Mouse (Mus musculus): Measurements from ENCODE around the gene Zmym3. TPM values are rescaled to one million over a fixed set of nuclear protein-coding genes. Genes with fewer than 3 reads are reported as not detected.

The Zmym3 gene
- polyA plus RNA-seq (2012; ENCODE audit: insufficient read depth, insufficient read length, missing spikeins): 34.3 and 41.8 TPM in 2 replicates

DNA sequence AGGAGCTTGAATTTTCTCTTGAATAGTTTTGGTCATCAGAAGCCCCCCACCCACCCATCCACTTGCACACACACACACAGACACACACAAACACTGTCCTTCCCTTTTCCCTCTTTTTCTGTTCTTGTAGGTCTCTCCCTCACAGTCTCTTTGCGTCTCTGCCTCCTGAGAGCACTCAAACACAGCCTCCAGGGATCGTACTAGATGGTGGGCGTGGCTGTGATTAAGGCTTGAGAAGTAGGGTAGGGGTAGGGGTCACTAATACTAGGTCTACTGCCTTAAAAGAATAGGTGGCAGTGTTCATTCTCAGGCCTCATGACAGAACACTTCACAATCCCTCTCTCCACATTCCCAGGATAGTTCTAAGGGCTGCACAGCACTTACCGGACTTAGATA lies at the start of gene Zmym3:
Zmym3 (minus strand) TSS at position 150 of the 396 bp plus-strand sequence.
- H3K27ac ChIP-seq (ENCODE audit: insufficient read depth, low read depth, low read length): no peak within 1 kb of the TSS
- peak within 1 kb of the TSS; percentile 91 for H3K4me3 ChIP-seq (ENCODE audit: insufficient read depth, low read length)
- peaks cover 16% of the 10 kb centered on the region for H3K4me1 ChIP-seq (ENCODE audit: control insufficient read depth, insufficient read depth, low read length)
- TF ChIP-seq POLR2A (IDR thresholded peaks at IDR 0.05; ENCODE audit: borderline replicate concordance, low read depth, low read length) (no peak), CTCF (IDR thresholded peaks at IDR 0.05; ENCODE audit: low read depth, low read length) (no peak)

DNA sequence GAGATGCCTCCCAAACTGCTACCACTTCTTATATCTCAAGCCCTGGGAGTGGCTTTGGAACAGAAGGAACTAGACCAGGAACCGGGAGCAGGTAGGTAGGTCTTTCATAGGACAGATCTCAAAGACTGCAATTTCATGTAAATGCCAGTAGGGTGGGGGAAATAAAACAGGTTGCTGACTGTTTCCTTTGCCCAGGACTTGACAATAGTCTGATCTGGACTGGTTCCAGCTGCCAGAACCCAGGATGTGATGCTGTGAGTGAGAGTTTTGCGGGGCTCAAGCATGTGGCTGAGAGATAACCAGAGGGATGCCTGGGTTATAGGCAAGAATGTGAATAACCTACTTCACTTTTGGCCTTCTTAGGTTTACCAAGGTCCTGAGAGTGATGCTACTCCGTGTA lies 30.9 kb upstream of the Zmym3 start:
- H3K4me1 ChIP-seq (ENCODE audit: control insufficient read depth, insufficient read depth, low read length): peaks cover 15% of the 10 kb centered on the region
- TF ChIP-seq CTCF (IDR thresholded peaks at IDR 0.05; ENCODE audit: low read depth, low read length) (no peak), POLR2A (IDR thresholded peaks at IDR 0.05; ENCODE audit: borderline replicate concordance, low read depth, low read length) (no peak)
- H3K27ac ChIP-seq (ENCODE audit: insufficient read depth, low read depth, low read length): 0 out of 2 replicates have a peak overlapping the region, but pooled peaks have one; percentile 4
- H3K4me3 ChIP-seq (ENCODE audit: insufficient read depth, low read length): no peak overlapping the region

DNA sequence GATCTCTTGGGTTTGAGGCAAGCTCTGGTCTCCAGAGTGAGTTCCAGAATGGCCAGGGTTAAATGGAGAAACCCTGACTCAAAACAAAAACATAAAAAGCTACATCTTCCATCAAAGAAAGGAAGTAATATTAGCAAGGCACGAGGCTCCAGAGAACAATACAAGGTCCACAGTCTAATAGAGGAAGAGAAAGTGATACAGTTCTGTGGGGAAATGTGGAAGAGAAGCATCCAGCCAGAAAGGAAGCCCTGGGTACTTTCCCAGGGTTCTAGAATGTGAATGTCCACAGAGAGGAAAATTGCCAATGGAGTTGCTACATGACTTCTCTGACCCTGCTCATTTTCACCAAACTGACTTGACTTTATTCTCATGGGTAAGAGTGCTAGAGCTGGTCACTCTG lies 30.5 kb upstream of the Zmym3 start:
- Histone ChIP-seq H3K4me3 (ENCODE audit: insufficient read depth, low read length) (no peak overlapping the region), H3K27ac (ENCODE audit: insufficient read depth, low read depth, low read length) (peak overlapping the region; percentile 49; the same call in 1 of the 2 replicates), H3K4me1 (ENCODE audit: control insufficient read depth, insufficient read depth, low read length) (peaks cover 15% of the 10 kb centered on the region)
- TF ChIP-seq CTCF (IDR thresholded peaks at IDR 0.05; ENCODE audit: low read depth, low read length) (no peak), POLR2A (IDR thresholded peaks at IDR 0.05; ENCODE audit: borderline replicate concordance, low read depth, low read length) (no peak)

DNA sequence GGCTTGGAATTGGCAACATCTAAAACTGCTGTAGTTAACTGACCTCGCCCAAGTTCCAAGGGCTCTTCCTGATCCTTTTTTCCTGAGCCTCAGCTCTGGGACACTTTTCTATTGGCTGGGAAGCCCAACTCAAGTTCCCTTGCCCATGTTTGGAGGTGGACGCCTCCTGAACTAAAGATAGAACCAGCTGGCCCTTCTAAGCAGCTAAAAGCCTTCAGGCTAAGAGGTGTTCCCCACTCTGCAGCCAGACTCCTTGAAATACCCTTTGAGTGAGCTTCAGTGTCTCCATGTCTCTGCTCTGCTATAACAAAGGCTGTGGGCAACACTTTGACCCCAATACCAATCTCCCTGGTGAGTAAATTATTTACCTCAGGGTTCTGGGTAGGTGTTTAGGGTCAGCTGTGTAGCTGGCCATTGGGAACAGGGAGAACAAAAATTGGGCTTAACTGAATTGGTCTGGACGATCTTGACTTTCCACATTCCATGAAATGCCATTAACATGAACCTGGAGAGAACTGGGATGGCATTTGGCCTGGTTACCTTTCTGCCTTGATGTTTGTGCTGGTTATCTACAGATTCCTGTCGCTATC lies 28.3 kb upstream of the Zmym3 start, which contains the start of gene Itgb1bp2:
Itgb1bp2 (plus strand) TSS at position 203 of the 590 bp plus-strand sequence.
- TF ChIP-seq CTCF (IDR thresholded peaks at IDR 0.05; ENCODE audit: low read depth, low read length) (no peak), POLR2A (IDR thresholded peaks at IDR 0.05; ENCODE audit: borderline replicate concordance, low read depth, low read length) (no peak)
- no peak within 1 kb of the TSS for H3K27ac ChIP-seq (ENCODE audit: insufficient read depth, low read depth, low read length)
- no peak within 1 kb of the TSS for H3K4me3 ChIP-seq (ENCODE audit: insufficient read depth, low read length)
- H3K4me1 ChIP-seq (ENCODE audit: control insufficient read depth, insufficient read depth, low read length): peaks cover 15% of the 10 kb centered on the region

DNA sequence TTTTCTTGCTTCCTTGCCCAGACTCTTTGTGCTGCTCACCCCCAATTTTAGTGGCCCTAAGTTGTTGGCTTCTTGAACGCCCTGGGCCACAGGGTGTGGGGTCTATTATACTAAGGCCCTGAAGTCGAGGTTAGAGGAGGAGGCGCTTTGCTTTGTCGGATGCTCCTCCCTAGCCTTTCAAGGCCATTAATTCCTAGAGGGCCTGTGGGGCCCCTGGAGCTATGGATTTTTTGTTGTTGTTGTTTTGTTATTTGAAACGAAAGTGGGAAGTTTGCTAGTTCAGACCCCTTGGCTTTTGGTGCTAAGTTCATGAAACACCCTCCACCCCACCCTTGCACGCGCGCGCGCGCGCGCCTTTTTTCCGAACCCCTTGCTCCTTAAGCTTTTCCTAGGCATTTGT lies 9.3 kb upstream of the Zmym3 start:
- no peak for TF ChIP-seq POLR2A (IDR thresholded peaks at IDR 0.05; ENCODE audit: borderline replicate concordance, low read depth, low read length)
- no peak for TF ChIP-seq CTCF (IDR thresholded peaks at IDR 0.05; ENCODE audit: low read depth, low read length)
- H3K27ac ChIP-seq (ENCODE audit: insufficient read depth, low read depth, low read length): peak overlapping the region; percentile 87
- H3K4me1 ChIP-seq (ENCODE audit: control insufficient read depth, insufficient read depth, low read length): peaks cover 6% of the 10 kb centered on the region
- H3K4me3 ChIP-seq (ENCODE audit: insufficient read depth, low read length): peak overlapping the region; percentile 98

DNA sequence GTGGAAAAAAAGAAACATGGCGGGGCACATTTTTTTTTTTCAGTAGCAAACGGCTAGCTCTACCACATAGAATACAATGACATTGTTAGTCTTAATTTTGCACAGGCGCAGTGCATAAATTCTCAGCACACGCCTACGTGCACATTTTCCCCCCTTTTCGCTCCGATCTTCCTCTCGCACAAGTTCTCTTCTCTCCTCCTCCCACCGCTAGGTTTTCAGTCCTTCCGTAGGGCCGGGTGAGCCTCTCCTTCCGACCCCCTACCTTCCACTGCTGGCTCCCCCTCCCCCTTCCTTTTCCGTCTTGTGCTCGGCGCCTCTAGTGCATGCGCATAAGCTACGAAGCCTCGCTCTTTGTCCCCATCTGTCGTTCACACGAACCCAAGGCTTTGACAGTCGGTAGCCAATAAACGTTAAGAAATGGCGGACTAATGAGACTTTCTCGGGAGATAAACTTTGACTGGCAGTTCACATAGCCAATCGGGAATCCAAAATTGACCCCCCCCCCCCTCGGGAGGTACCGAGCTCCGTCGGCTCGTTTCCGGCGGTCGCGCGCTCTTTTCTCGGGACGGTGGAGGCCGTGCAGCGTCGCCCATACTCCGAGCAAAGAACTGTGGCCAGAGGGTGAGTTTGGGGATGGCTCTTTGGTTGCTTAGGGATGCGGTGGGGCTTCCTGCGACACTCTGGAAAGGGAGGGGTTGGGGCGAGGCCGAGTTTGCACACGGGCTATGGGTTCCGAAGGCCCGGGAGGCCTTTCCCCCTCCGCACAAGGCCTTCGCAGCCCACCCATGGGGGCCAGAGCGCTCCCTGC lies 8.7 kb upstream of the Zmym3 start, which contains the start of gene Nono:
Nono (plus strand) TSS at position 177 of the 808 bp plus-strand sequence.
- H3K27ac ChIP-seq (ENCODE audit: insufficient read depth, low read depth, low read length): peak within 1 kb of the TSS; percentile 96
- H3K4me3 ChIP-seq (ENCODE audit: insufficient read depth, low read length): peak within 1 kb of the TSS; percentile 98
- TF ChIP-seq POLR2A (IDR thresholded peaks at IDR 0.05; ENCODE audit: borderline replicate concordance, low read depth, low read length) (no peak), CTCF (IDR thresholded peaks at IDR 0.05; ENCODE audit: low read depth, low read length) (no peak)
- peaks cover 6% of the 10 kb centered on the region for H3K4me1 ChIP-seq (ENCODE audit: control insufficient read depth, insufficient read depth, low read length)

DNA sequence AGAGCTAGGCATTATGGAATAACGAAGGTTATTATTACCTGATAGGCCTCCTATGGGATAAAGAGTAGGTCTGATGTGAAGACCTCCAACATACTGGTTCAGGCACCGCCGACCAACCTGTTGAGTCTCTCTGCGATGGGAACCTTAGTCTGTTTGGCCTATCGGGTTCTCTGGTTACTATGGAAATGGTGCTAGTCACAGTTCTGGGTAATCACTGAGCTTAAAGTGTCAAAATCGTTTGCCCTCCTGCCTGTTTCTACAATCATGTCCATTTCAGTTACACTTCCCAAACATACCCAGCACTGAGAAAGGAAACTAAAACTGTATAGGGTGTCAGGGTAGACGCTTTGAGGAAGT lies 8.1 kb upstream of the Zmym3 start:
- Histone ChIP-seq H3K4me1 (ENCODE audit: control insufficient read depth, insufficient read depth, low read length) (peaks cover 6% of the 10 kb centered on the region), H3K4me3 (ENCODE audit: insufficient read depth, low read length) (peak overlapping the region; percentile 98), H3K27ac (ENCODE audit: insufficient read depth, low read depth, low read length) (peak overlapping the region; percentile 96)
- TF ChIP-seq POLR2A (IDR thresholded peaks at IDR 0.05; ENCODE audit: borderline replicate concordance, low read depth, low read length) (no peak), CTCF (IDR thresholded peaks at IDR 0.05; ENCODE audit: low read depth, low read length) (no peak)

DNA sequence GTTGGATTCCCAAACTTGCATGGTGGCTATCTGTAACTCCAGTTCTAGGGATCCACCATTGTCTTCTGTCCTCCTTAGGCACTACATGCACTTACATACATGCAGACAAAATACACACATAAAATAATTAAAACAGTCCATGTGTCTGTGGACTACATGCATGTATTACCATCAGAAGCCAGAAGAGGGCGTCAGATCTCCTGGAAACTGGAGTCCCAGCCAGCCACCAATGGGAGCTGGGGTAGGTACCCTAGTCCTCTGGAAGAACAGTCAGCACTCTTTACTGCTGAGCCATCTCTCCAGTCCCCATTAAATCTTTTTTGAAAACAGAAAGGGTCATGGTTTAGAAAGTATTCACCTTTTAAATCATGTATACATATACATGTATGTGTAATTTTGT lies 7.1 kb upstream of the Zmym3 start:
- Histone ChIP-seq H3K4me1 (ENCODE audit: control insufficient read depth, insufficient read depth, low read length) (peaks cover 9% of the 10 kb centered on the region), H3K4me3 (ENCODE audit: insufficient read depth, low read length) (no peak overlapping the region), H3K27ac (ENCODE audit: insufficient read depth, low read depth, low read length) (peak overlapping the region; percentile 36; the same call in 1 of the 2 replicates)
- TF ChIP-seq POLR2A (IDR thresholded peaks at IDR 0.05; ENCODE audit: borderline replicate concordance, low read depth, low read length) (no peak), CTCF (IDR thresholded peaks at IDR 0.05; ENCODE audit: low read depth, low read length) (0 out of 2 replicates have a peak, but pooled peaks have one; percentile 23)

DNA sequence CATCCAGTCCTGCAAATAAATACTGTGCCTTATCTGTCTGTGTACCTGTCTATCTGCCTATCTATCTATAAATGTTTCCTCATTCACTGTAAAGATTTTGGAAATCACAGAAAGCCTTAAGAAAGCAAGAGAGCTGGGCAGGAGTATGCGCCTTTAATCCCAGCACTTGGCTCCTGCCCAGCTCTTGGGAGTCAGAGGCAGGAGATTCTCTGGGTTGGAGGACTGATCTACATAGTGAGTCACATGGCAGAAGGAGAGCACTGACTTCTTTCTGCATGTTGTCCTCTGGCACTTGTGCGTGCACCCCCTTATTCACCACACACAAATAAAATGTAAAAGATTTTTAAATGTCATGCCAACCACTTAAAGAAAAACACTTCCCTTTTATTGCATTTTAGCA lies 2.8 kb upstream of the Zmym3 start:
- TF ChIP-seq CTCF (IDR thresholded peaks at IDR 0.05; ENCODE audit: low read depth, low read length): no peak
- Histone ChIP-seq H3K4me3 (ENCODE audit: insufficient read depth, low read length) (no peak overlapping the region), H3K27ac (ENCODE audit: insufficient read depth, low read depth, low read length) (no peak overlapping the region), H3K4me1 (ENCODE audit: control insufficient read depth, insufficient read depth, low read length) (peaks cover 4% of the 10 kb centered on the region; the same call in 1 of the 2 replicates)

Data from bone marrow macrophage, adult 2 months (primary cell).